In the genomic region with DNA sequence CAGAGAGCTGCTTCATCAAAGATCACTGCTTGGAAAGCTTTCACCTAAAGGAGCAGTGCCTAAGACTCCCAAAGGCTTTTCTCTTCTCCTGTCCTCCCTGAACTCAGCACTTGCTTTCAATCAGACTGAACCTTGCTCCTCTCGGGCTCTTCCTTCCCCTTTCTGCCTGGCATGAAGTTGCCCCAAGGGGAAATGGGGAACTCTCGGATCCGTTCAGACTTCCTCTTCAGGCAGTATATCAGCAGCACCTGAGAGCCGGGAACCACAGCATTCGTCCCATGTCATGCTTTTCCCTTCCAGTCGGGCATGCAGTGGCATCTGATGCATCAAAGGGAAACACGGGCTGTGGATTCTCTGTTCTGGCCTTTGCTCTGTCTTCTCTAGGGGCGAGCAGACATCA, we compare ENCODE assay signal across 16 mouse cellular contexts.
DNase-seq lines count a peak whose midpoint lies in the region; ATAC-seq lines count a peak whose summit lies in the region.
"Had no signal": no experiment of that assay in that cellular context is flagged by ENCODE, and none has a peak within 500 bp of the region (broad histone marks: within the 10 kb centered on the region; RNA-seq: fewer than 3 reads in every experiment).

No protein-coding gene starts in this region.

- DNase-seq in heart, adult 8-10 months (ENCODE audit: low spot score) = peak; percentile 13
- peak; percentile 73 for DNase-seq in 416B (ENCODE audit: low read depth)
- peak; percentile 2 for DNase-seq in MEL-GATA-1-ER (ENCODE audit: extremely low read depth, low read depth)
- DNase-seq in cerebellum, postnatal 10 days = no peak
- no peak for DNase-seq in left cerebral cortex, postnatal 4 days
- DNase-seq: adrenal gland, postnatal 36 days; cerebellum, adult 9-11 months; heart, postnatal 14 days; kidney, adult 11 months; kidney, postnatal 4 days; lung, adult 2 months had no signal

- no peak overlapping the region for H3K27ac ChIP-seq in heart, embryonic 12.5 days (ENCODE audit: poor library complexity, severe bottlenecking)
- H3K27ac ChIP-seq: forebrain, embryonic 15.5 days had no signal

- no peaks in the 10 kb centered on the region for H3K27me3 ChIP-seq in heart, embryonic 12.5 days (replicated peaks)
- H3K27me3 ChIP-seq: forebrain, embryonic 15.5 days had no signal

- no peak for ATAC-seq in heart, embryonic 12.5 days (ENCODE audit: insufficient number of reproducible peaks, low FRiP score)
- ATAC-seq in megakaryocyte progenitor cell, adult 5-6 weeks (replicated peaks; ENCODE audit: poor library complexity) = peak; percentile 96
- ATAC-seq: forebrain, embryonic 15.5 days; hindbrain, embryonic 16.5 days had no signal

- H3K36me3 ChIP-seq in heart, embryonic 12.5 days = no peaks in the 10 kb centered on the region
- H3K36me3 ChIP-seq: forebrain, embryonic 15.5 days had no signal

- 50% methylated on average over 8 of the region's 8 CpGs for WGBS in heart, embryonic 12.5 days

- no peak overlapping the region for H3K4me2 ChIP-seq in heart, embryonic 12.5 days
- H3K4me2 ChIP-seq: forebrain, embryonic 15.5 days had no signal

- H3K9me3 ChIP-seq in heart, embryonic 12.5 days (replicated peaks) = no peaks in the 10 kb centered on the region
- H3K9me3 ChIP-seq: forebrain, embryonic 15.5 days had no signal

- intact Hi-C loops in left cerebral cortex, postnatal 4 days (cut with DNase I) = no loop called here

- no peak overlapping the region for H3K9ac ChIP-seq in heart, embryonic 12.5 days
- H3K9ac ChIP-seq: forebrain, embryonic 15.5 days had no signal

- H3K4me3 ChIP-seq in heart, embryonic 12.5 days = no peak overlapping the region
- H3K4me3 ChIP-seq: erythroblast, embryonic 14.5 days; forebrain, embryonic 15.5 days had no signal

- no peaks in the 10 kb centered on the region for H3K4me1 ChIP-seq in heart, embryonic 12.5 days (replicated peaks)
- H3K4me1 ChIP-seq: forebrain, embryonic 15.5 days had no signal

Comparison
In these comparisons a context has a peak if more than half of its experiments do, and no peak if none do; other contexts are left out.
1. DNase-seq: peak in heart, adult 8-10 months (single experiment), 416B (single experiment) and MEL-GATA-1-ER (single experiment); none in cerebellum, postnatal 10 days (0 of 2) and left cerebral cortex, postnatal 4 days (single experiment).